Mouse (Mus musculus): ENCODE measurements around the gene Elavl4. TPM values are rescaled to one million over a fixed set of nuclear protein-coding genes. Genes with fewer than 3 reads are reported as not detected.
A peak's percentile ranks its signal among the peaks of the same experiment; 100 is the strongest.

The Elavl4 gene
- polyA plus RNA-seq, 1 experiment from 2014 or later, result 185 TPM

DNA sequence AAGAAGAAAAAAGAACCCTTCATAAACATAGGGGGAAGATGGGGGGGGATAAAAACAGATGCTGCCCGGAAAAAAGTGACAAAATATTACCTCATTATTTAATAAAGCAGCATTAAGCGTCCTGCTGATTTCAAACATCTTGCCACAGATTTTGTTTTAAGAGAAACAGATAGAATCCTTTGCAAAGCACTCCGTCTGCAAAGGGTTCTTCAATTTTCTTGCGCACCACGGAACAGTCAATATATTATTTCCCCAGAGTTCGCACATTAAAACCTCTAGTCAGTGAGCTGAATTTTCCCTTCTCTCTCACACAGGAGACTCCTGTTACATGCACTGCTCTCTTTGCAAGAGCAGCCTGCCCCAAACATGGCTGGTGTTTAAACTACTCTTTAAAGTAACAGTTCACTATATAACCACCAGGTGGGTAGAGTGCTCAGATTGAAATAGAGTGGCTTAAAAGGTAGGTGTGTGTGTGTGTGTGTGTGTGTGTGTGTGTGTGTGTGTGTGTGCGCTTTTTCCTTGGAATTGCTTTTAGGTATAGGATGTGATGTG lies 61.1 kb downstream of the Elavl4 start:
- Histone ChIP-seq H3K9me3 (no peaks in the 10 kb centered on the region), H3K9ac (peak overlapping the region; percentile 36; the same call in 1 of the 2 replicates), H3K4me3 (replicated peaks) (0 out of 2 replicates have a peak overlapping the region, but pooled peaks have one; percentile 27), H3K27ac (peak overlapping the region; percentile 38; the same call in 1 of the 2 replicates), H3K4me2 (peak overlapping the region; percentile 51), H3K27me3 (no peaks in the 10 kb centered on the region), H3K4me1 (peaks cover 35% of the 10 kb centered on the region), H3K36me3 (replicated peaks) (no peaks in the 10 kb centered on the region)
- 60% methylated on average over 7 of the region's 7 CpGs for WGBS
- ATAC-seq (ENCODE audit: low FRiP score), result 0 out of 2 replicates have a peak, but pooled peaks have one; percentile 15

DNA sequence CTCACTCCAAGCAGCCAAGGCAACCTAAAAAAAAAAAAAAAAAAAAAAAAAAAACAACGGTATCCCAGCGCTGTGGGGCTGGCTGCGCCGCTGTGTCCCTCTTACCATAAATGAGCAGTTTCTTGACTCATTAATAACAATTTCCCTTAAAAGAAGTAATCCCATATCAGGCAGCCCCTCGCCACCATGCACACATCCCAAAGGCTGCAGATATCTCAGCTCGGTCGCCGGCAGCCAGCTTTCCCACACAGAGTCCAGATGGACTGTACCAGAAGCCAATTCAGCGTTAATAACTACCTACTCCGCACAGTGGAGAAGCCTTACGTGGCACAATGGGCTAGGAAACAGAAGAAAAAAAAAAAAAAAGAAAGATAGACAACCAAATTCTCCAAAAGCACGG lies 61.7 kb downstream of the Elavl4 start:
- Histone ChIP-seq H3K9me3 (no peaks in the 10 kb centered on the region), H3K27me3 (no peaks in the 10 kb centered on the region), H3K4me2 (peak overlapping the region; percentile 51), H3K4me1 (peaks cover 36% of the 10 kb centered on the region), H3K9ac (peak overlapping the region; percentile 36; the same call in 1 of the 2 replicates), H3K4me3 (replicated peaks) (peak overlapping the region; percentile 27), H3K27ac (peak overlapping the region; percentile 76; the same call in 1 of the 2 replicates), H3K36me3 (replicated peaks) (no peaks in the 10 kb centered on the region)
- WGBS, result 9% methylated on average over 12 of the region's 12 CpGs
- peak; percentile 66 for ATAC-seq (ENCODE audit: low FRiP score)

GRCm38 (mm10) chr4:110287412-110288067 lies 64.2 kb downstream of the Elavl4 start:
- H3K9ac ChIP-seq, result no peak overlapping the region
- no peaks in the 10 kb centered on the region for H3K27me3 ChIP-seq
- no peaks in the 10 kb centered on the region for H3K36me3 ChIP-seq (replicated peaks)
- H3K27ac ChIP-seq, result peak overlapping the region; percentile 96
- H3K4me2 ChIP-seq, result peak overlapping the region; percentile 57
- H3K9me3 ChIP-seq, result no peaks in the 10 kb centered on the region
- peak overlapping the region; percentile 50 for H3K4me3 ChIP-seq (replicated peaks)
- WGBS, result 10% methylated on average over 11 of the region's 11 CpGs
- H3K4me1 ChIP-seq, result peaks cover 39% of the 10 kb centered on the region
- peak; percentile 72 for ATAC-seq (ENCODE audit: low FRiP score)

- H3K4me1 ChIP-seq, result peaks cover 39% of the 10 kb centered on the region
- H3K36me3 ChIP-seq (replicated peaks), result no peaks in the 10 kb centered on the region
- ATAC-seq (ENCODE audit: low FRiP score), result no peak; the same call in 1 of the 2 replicates
- no peaks in the 10 kb centered on the region for H3K27me3 ChIP-seq
- peak overlapping the region; percentile 74 for H3K9ac ChIP-seq
- H3K9me3 ChIP-seq, result no peaks in the 10 kb centered on the region
- H3K27ac ChIP-seq, result peak overlapping the region; percentile 96
- H3K4me2 ChIP-seq, result peak overlapping the region; percentile 57
- peak overlapping the region; percentile 50 for H3K4me3 ChIP-seq (replicated peaks)
- 18% methylated on average over 7 of the region's 7 CpGs for WGBS
Measured at GRCm38 (mm10) chr4:110286841-110287240, 64.9 kb downstream of the Elavl4 start.

DNA sequence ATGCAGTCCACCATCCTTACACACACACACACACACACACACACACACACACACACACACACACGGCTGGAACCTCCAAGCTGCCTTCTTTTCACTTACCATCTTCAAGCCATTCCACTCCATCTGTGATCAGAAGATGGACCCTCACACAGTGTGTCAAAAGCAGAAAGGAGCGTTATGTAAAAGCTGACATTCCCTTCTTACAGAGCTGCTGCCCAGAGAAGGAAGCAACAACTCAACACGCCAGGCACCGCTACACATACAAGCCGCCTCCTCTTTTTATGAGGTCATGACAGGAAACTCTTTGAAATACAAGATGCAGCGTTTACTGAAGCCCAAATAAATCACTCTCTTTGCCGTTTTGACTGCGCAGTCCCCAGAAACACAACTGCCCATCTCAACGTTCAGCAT lies 65.3 kb downstream of the Elavl4 start:
- WGBS, result 26% methylated on average over 9 of the region's 9 CpGs
- peak overlapping the region; percentile 74 for H3K9ac ChIP-seq
- peak; percentile 12; the same call in 1 of the 2 replicates for ATAC-seq (ENCODE audit: low FRiP score)

GRCm38 (mm10) chr4:110285346-110286330 lies 66.1 kb downstream of the Elavl4 start:
- Histone ChIP-seq H3K4me3 (replicated peaks) (peak overlapping the region; percentile 50), H3K9ac (peak overlapping the region; percentile 74), H3K27ac (peak overlapping the region; percentile 96), H3K4me2 (peak overlapping the region; percentile 57), H3K27me3 (no peaks in the 10 kb centered on the region), H3K9me3 (no peaks in the 10 kb centered on the region), H3K36me3 (replicated peaks) (no peaks in the 10 kb centered on the region), H3K4me1 (peaks cover 42% of the 10 kb centered on the region)
- peak; percentile 79 for ATAC-seq (ENCODE audit: low FRiP score)
- 13% methylated on average over 15 of the region's 15 CpGs for WGBS

More for the DNA sequence above, 65.3 kb downstream of the Elavl4 start:
- Histone ChIP-seq H3K27me3 (no peaks in the 10 kb centered on the region), H3K4me1 (peaks cover 42% of the 10 kb centered on the region), H3K4me2 (peak overlapping the region; percentile 57), H3K9me3 (no peaks in the 10 kb centered on the region), H3K4me3 (replicated peaks) (peak overlapping the region; percentile 50), H3K36me3 (replicated peaks) (no peaks in the 10 kb centered on the region), H3K27ac (peak overlapping the region; percentile 96)

GRCm38 (mm10) chr4:110284446-110284845 lies 67.3 kb downstream of the Elavl4 start:
- ATAC-seq (ENCODE audit: low FRiP score), result no peak
- peak overlapping the region; percentile 96 for H3K27ac ChIP-seq
- H3K4me2 ChIP-seq, result peak overlapping the region; percentile 57
- H3K36me3 ChIP-seq (replicated peaks), result no peaks in the 10 kb centered on the region
- peak overlapping the region; percentile 50 for H3K4me3 ChIP-seq (replicated peaks)
- peaks cover 46% of the 10 kb centered on the region for H3K4me1 ChIP-seq
- H3K27me3 ChIP-seq, result no peaks in the 10 kb centered on the region
- 48% methylated on average over 3 of the region's 3 CpGs for WGBS
- no peaks in the 10 kb centered on the region for H3K9me3 ChIP-seq
- H3K9ac ChIP-seq, result peak overlapping the region; percentile 74

DNA sequence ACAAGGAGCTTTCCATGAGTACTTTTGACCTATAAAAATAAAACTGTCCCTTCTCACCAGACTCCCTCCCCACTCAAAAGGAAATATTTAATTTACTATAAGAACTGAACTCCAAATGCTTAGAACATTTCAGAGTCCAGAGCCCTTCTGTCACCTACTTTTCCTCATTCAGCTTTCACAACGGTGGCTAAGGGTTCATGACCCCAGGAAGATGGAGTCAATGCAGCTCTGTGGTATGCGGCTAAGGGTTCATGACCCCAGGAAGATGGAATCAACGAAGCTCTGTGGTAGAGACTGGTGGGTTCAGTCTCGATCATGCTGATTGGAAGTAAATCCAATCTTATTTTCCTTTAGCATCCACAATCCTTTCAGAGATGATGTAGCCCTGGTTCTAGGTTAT lies 81.7 kb downstream of the Elavl4 start:
- 0 out of 2 replicates have a peak, but pooled peaks cover 11% of the 10 kb centered on the region for H3K36me3 ChIP-seq (replicated peaks)
- peaks cover under 1% of the 10 kb centered on the region; the same call in 1 of the 2 replicates for H3K4me1 ChIP-seq
- H3K9me3 ChIP-seq, result no peaks in the 10 kb centered on the region
- H3K27ac ChIP-seq, result no peak overlapping the region
- no peak overlapping the region for H3K4me2 ChIP-seq
- no peak overlapping the region for H3K9ac ChIP-seq
- 56% methylated on average over 4 of the region's 4 CpGs for WGBS
- ATAC-seq (ENCODE audit: low FRiP score), result no peak
- H3K27me3 ChIP-seq, result no peaks in the 10 kb centered on the region
- no peak overlapping the region for H3K4me3 ChIP-seq (replicated peaks)

GRCm38 (mm10) chr4:110266804-110267575 lies 84.7 kb downstream of the Elavl4 start:
- no peak overlapping the region for H3K4me2 ChIP-seq
- no peaks in the 10 kb centered on the region for H3K27me3 ChIP-seq
- H3K27ac ChIP-seq, result no peak overlapping the region
- WGBS, result 88% methylated on average over 9 of the region's 9 CpGs
- H3K4me3 ChIP-seq (replicated peaks), result no peak overlapping the region
- ATAC-seq (ENCODE audit: low FRiP score), result no peak
- no peak overlapping the region for H3K9ac ChIP-seq
- H3K4me1 ChIP-seq, result peaks cover 9% of the 10 kb centered on the region
- 0 out of 2 replicates have a peak, but pooled peaks cover 6% of the 10 kb centered on the region for H3K36me3 ChIP-seq (replicated peaks)
- no peaks in the 10 kb centered on the region for H3K9me3 ChIP-seq

DNA sequence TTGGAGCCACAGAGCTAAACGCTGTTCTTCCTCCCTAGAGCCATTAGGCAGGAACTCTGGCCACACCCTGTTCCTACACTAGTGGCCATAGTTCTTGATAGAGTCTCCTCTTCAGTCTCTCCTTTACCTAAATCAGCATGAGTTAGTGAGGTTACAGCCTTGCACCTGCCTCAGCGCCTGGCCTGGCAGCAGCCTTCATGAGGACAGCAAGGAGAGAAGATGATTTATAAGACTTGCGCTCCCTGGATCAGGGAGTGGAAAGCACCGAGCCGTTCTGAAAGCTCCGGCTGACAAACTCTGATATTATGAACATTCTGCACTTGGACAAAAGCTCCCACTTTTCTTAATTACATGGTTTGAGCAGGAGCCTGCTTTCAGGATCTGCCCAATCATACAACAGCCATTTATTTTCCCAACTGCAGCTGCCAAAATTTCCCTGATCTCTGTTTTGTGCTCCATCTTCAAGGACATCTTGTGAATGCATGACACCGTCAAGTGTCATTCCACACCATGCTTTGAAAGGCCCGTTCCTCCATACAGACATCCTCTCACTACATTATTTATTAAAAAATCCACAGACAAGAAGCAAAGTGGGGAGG lies 87.3 kb downstream of the Elavl4 start:
- H3K36me3 ChIP-seq (replicated peaks), result 0 out of 2 replicates have a peak, but pooled peaks cover 6% of the 10 kb centered on the region
- WGBS, result 61% methylated on average over 8 of the region's 8 CpGs
- peaks cover 18% of the 10 kb centered on the region for H3K4me1 ChIP-seq
- no peak for ATAC-seq (ENCODE audit: low FRiP score)
- no peaks in the 10 kb centered on the region for H3K9me3 ChIP-seq
- no peak overlapping the region for H3K4me2 ChIP-seq
- H3K9ac ChIP-seq, result no peak overlapping the region
- no peaks in the 10 kb centered on the region for H3K27me3 ChIP-seq
- H3K4me3 ChIP-seq (replicated peaks), result no peak overlapping the region
- H3K27ac ChIP-seq, result 0 out of 2 replicates have a peak overlapping the region, but pooled peaks have one; percentile 25

DNA sequence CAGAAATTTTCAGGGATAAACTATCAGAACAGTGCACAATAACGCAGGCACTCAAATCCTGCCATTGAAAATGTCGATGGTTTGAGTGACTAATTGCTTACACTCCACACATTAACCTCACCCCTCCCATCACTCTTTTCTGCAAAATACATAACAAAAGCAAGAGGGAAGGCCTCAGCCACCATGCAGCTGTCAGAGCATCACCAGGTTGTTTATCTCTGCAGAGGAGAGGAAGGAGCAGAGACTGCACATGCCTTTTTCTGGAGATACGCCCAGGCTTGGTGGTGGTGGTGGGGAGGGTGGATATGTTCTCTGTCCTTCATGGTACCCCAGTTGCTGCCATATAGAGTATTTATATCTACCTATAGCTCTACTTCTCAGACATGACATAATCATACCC lies 94.3 kb downstream of the Elavl4 start:
- no peaks in the 10 kb centered on the region for H3K27me3 ChIP-seq
- H3K27ac ChIP-seq, result peak overlapping the region; percentile 63
- H3K9ac ChIP-seq, result no peak overlapping the region
- 40% methylated on average over 3 of the region's 3 CpGs for WGBS
- no peaks in the 10 kb centered on the region for H3K9me3 ChIP-seq
- H3K36me3 ChIP-seq (replicated peaks), result peaks cover 11% of the 10 kb centered on the region; the same call in 1 of the 2 replicates
- ATAC-seq (ENCODE audit: low FRiP score), result peak; percentile 54
- H3K4me1 ChIP-seq, result peaks cover 20% of the 10 kb centered on the region
- H3K4me2 ChIP-seq, result no peak overlapping the region
- no peak overlapping the region for H3K4me3 ChIP-seq (replicated peaks)

All from forebrain, embryonic 12.5 days (tissue).